Mouse (Mus musculus): Measurements from ENCODE around the gene Cadm4. TPM values are rescaled to one million over a fixed set of nuclear protein-coding genes. Genes with fewer than 3 reads are reported as not detected.
"Not testable (repeated sequence)": the region's sequence is repeated elsewhere in the genome, so short reads cannot be mapped to it uniquely, and the experiment has no call there.

Cadm4 gene
- total RNA-seq, 1 experiment from 2014 or later = 0.35 TPM

DNA sequence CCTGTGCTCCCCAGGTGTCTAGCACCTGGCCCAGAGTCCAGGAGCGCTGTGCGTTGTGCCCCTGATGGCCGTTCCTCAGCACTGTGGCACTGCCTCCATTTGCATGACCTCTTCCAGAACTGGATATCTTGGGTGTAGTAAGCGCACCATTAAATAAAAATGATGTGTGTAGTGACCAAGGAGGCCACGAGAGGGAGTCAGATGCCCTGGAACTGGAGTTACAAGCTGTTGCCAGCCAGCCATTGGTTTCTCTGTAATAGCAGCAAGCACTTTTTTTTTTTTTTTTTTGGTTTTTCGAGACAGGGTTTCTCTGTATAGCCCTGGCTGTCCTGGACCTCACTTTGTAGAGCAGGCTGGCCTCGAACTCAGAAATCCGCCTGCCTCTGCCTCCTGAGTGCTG, 34.5 kb downstream of the Cadm4 start:
- not testable (repeated sequence) for ATAC-seq (replicated peaks in 1 of 2; ENCODE audit: insufficient read depth in 1 of 2, low FRiP score in 2 of 2, low TSS enrichment in 1 of 2, low read depth in 1 of 2, poor library complexity in 2 of 2, severe bottlenecking in 2 of 2)

GRCm38 (mm10) chr7:24517077-24517476, 35.3 kb downstream of the Cadm4 start:
- no peak for ATAC-seq (replicated peaks in 1 of 2; ENCODE audit: insufficient read depth in 1 of 2, low FRiP score in 2 of 2, low TSS enrichment in 1 of 2, low read depth in 1 of 2, poor library complexity in 2 of 2, severe bottlenecking in 2 of 2)

- no peak for ATAC-seq (replicated peaks in 1 of 2; ENCODE audit: insufficient read depth in 1 of 2, low FRiP score in 2 of 2, low TSS enrichment in 1 of 2, low read depth in 1 of 2, poor library complexity in 2 of 2, severe bottlenecking in 2 of 2)
Measured at GRCm38 (mm10) chr7:24517654-24518053, 35.8 kb downstream of the Cadm4 start.

- ATAC-seq (replicated peaks in 1 of 2; ENCODE audit: insufficient read depth in 1 of 2, low FRiP score in 2 of 2, low TSS enrichment in 1 of 2, low read depth in 1 of 2, poor library complexity in 2 of 2, severe bottlenecking in 2 of 2) = no peak
Measured at GRCm38 (mm10) chr7:24519130-24519529, 37.3 kb downstream of the Cadm4 start.

GRCm38 (mm10) chr7:24520054-24520453, 38.2 kb downstream of the Cadm4 start:
- ATAC-seq (replicated peaks in 1 of 2; ENCODE audit: insufficient read depth in 1 of 2, low FRiP score in 2 of 2, low TSS enrichment in 1 of 2, low read depth in 1 of 2, poor library complexity in 2 of 2, severe bottlenecking in 2 of 2) = not testable (repeated sequence)

GRCm38 (mm10) chr7:24522805-24523204, 41.0 kb downstream of the Cadm4 start:
- no peak for ATAC-seq (replicated peaks in 1 of 2; ENCODE audit: insufficient read depth in 1 of 2, low FRiP score in 2 of 2, low TSS enrichment in 1 of 2, low read depth in 1 of 2, poor library complexity in 2 of 2, severe bottlenecking in 2 of 2)

GRCm38 (mm10) chr7:24523723-24524122, 41.9 kb downstream of the Cadm4 start:
- no peak for ATAC-seq (replicated peaks in 1 of 2; ENCODE audit: insufficient read depth in 1 of 2, low FRiP score in 2 of 2, low TSS enrichment in 1 of 2, low read depth in 1 of 2, poor library complexity in 2 of 2, severe bottlenecking in 2 of 2)

- no peak for ATAC-seq (replicated peaks in 1 of 2; ENCODE audit: insufficient read depth in 1 of 2, low FRiP score in 2 of 2, low TSS enrichment in 1 of 2, low read depth in 1 of 2, poor library complexity in 2 of 2, severe bottlenecking in 2 of 2)
Measured at GRCm38 (mm10) chr7:24524978-24525377, 43.2 kb downstream of the Cadm4 start.

DNA sequence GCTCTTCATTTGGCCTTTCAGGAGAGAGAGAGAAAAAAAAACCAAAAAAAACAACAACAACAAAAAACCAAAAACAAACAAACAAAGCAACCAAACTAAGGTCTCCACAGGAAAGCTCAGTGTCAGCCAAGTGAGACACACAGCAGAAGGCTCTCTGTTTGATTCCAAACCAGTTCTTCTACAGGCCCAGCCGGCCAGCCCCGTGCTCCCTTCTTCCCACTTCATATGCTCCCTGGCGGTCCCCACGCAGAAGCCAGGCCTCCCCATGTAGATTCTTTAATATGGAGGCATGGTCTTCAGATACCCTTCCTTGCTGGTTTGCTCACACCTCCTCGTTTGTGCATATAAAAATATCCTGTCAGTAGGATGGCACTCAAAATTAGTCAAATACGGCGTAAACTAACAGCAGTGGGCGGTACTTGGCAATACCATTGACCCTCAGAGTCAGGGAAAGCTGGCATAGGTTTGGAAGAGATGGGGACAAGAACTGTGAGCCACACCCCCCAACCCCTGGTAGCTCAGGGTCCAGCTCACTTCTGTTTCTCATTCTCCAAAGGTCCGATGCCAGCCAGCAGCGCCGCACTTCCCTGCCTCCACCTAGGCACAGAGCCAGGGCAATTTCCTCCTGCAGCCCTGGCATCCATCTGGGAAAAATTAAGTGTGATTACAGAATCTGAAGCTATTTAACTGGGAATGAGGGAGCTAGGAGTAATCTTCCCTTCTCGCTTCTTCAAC, 44.0 kb downstream of the Cadm4 start:
- ATAC-seq (replicated peaks in 1 of 2; ENCODE audit: insufficient read depth in 1 of 2, low FRiP score in 2 of 2, low TSS enrichment in 1 of 2, low read depth in 1 of 2, poor library complexity in 2 of 2, severe bottlenecking in 2 of 2) = no peak

- no peak for ATAC-seq (replicated peaks in 1 of 2; ENCODE audit: insufficient read depth in 1 of 2, low FRiP score in 2 of 2, low TSS enrichment in 1 of 2, low read depth in 1 of 2, poor library complexity in 2 of 2, severe bottlenecking in 2 of 2)
Measured at GRCm38 (mm10) chr7:24528861-24529260, 47.0 kb downstream of the Cadm4 start.

DNA sequence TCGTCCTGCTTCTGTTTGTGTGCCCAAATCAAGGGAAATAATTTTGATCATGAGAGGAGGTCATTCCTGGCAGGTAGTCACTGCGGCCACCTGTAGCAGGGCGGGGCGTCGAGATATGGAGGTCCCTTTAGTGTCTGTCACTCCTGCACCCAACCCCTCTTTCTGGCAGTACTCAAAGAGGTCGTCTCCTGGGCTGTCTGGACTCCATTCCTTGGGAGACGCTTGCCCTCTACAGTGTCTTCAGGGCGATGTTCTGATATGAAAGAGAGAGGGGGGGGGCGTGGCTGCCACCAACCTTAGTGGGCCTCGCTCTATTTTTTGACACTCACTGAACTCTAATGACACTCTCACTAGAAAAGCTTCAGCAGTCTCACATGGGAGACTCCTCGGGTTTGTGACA, 47.8 kb downstream of the Cadm4 start:
- no peak for ATAC-seq (replicated peaks in 1 of 2; ENCODE audit: insufficient read depth in 1 of 2, low FRiP score in 2 of 2, low TSS enrichment in 1 of 2, low read depth in 1 of 2, poor library complexity in 2 of 2, severe bottlenecking in 2 of 2)

DNA sequence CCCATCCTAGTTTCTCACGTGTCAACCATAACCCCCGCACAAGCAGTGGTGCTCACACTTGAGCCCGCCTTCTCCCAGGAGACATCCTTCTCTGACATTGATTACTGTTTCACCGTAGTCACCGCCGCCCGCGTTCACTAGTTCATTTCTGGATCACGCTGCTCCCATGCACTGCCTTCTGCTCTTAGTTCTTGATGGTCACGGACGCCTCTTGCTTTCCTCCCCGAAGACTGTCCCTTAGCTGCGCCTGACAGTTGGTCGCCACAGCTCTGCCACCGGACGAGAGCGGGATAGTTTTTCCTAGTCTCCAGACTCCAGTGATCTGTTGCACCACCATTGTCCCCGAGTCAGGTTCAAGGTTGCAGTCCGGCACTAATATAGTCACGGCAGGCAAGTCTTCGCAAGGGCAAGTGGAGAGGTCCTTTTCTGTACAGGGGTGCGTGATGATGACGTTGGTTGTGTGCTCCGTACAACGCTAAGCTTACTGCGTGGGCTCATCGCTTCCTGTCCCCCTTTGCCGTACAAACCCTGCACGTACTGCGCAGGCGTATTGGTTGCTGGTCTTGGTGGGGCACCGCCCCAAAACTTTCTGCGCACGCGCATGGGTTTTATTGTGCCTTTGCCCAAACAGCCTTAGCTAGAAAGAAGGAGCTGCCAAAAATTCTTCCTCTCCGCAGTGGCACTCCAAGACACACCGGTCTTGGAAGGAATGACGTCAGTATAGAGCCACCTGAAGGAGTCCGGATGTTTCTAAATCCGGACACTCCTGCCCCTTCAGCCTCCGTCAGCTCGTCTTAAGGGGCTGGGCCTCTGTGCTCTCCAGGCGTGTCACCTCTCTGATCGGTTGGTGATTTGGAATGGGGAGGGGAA, 48.5 kb downstream of the Cadm4 start, which contains the start of gene Irgq:
Gene Irgq (plus strand): TSS at position 628 of the 870 bp plus-strand sequence.
- peak; percentile 88 to 92 for ATAC-seq (replicated peaks in 1 of 2; ENCODE audit: insufficient read depth in 1 of 2, low FRiP score in 2 of 2, low TSS enrichment in 1 of 2, low read depth in 1 of 2, poor library complexity in 2 of 2, severe bottlenecking in 2 of 2)

- ATAC-seq (replicated peaks in 1 of 2; ENCODE audit: insufficient read depth in 1 of 2, low FRiP score in 2 of 2, low TSS enrichment in 1 of 2, low read depth in 1 of 2, poor library complexity in 2 of 2, severe bottlenecking in 2 of 2) = peak; percentile 62 to 64
Measured at GRCm38 (mm10) chr7:24531211-24531971, 49.6 kb downstream of the Cadm4 start.

DNA sequence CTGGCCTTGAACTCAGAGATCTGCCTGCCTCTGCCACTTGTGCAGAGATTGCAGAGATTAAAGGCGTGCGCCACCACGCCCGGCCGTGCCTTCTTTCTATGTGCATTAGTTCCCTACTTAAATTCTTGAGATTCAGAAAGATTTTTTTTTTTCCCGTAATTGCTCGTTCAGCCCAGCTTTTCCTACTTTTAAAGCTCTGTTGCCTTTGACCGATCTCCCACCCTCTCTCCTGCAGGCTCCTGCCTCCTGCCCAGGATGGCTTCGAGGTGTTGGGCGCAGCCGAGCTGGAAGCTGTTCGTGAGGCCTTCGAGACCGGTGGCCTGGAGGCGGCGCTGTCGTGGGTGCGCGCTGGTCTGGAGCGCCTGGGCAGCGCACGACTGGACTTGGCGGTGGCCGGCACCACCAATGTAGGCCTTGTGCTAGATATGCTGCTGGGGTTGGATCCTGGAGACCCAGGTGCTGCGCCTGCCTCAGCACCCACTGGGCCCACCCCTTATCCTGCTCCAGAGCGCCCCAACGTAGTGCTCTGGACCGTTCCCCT, 51.3 kb downstream of the Cadm4 start:
- no peak for ATAC-seq (replicated peaks in 1 of 2; ENCODE audit: insufficient read depth in 1 of 2, low FRiP score in 2 of 2, low TSS enrichment in 1 of 2, low read depth in 1 of 2, poor library complexity in 2 of 2, severe bottlenecking in 2 of 2)

DNA sequence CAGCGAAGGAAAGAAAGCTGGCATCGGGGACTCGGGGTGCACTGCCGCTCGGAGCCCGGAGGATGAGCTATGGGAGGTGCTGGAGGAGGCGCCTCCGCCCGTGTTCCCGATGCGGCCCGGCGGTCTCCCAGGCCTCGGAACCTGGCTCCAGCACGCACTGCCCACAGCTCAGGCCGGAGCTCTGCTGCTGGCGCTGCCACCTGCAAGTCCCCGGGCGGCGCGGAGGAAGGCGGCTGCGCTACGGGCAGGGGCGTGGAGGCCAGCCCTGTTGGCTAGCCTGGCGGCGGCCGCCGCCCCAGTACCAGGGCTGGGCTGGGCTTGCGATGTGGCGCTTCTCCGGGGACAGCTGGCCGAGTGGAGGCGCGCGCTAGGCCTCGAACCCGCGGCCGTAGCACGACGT, 52.0 kb downstream of the Cadm4 start:
- ATAC-seq (replicated peaks in 1 of 2; ENCODE audit: insufficient read depth in 1 of 2, low FRiP score in 2 of 2, low TSS enrichment in 1 of 2, low read depth in 1 of 2, poor library complexity in 2 of 2, severe bottlenecking in 2 of 2) = no peak

DNA sequence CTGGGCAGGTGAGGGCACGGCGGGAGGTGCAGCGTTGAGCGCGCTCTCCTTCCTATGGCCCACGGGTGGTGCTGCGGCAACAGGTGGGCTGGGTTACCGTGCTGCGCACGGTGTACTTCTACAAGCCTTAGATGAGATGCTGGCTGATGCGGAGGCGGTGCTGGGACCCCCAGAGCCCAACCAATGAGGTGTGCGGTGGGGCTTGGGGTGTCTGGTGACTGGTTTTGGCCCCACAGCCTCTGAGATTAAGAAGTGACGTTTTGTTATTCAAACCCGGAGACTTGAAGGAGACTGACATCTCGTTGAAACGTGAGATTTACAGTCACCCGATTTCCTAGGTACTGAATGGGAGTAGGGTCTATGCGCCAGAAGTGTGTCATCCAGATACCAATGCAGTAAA, 52.5 kb downstream of the Cadm4 start:
- no peak for ATAC-seq (replicated peaks in 1 of 2; ENCODE audit: insufficient read depth in 1 of 2, low FRiP score in 2 of 2, low TSS enrichment in 1 of 2, low read depth in 1 of 2, poor library complexity in 2 of 2, severe bottlenecking in 2 of 2)

DNA sequence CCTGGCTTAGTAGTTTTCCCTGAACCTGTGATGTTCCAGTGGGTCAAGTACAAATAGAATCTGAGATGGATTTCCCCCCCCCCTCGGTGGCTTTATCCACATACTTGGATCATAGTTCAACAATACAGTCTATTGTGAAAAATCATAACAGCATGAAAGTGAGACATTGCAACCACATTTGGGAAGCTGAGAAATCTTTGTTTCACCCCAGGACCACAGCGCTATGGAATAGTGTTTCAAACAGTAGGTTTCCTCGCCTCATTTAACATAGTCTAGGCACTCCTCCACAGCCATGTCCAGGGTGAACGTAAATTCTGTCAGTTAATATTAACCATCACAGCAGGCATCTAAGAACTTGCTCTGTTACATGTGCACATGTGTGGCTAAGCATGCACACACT, 55.3 kb downstream of the Cadm4 start:
- no peak for ATAC-seq (replicated peaks in 1 of 2; ENCODE audit: insufficient read depth in 1 of 2, low FRiP score in 2 of 2, low TSS enrichment in 1 of 2, low read depth in 1 of 2, poor library complexity in 2 of 2, severe bottlenecking in 2 of 2)
